Mouse (Mus musculus) yolk sac, embryonic 10.5 days (tissue): ENCODE results near the gene Agtpbp1.
A peak's percentile ranks its signal among the peaks of the same experiment; 100 is the strongest.

Experiments
- DNase-seq: peaks from one replicate; pipeline ENCODE4 v3.0.0-alpha.2; 2017; ENCODE audit warnings: low spot score

Agtpbp1 gene

DNA sequence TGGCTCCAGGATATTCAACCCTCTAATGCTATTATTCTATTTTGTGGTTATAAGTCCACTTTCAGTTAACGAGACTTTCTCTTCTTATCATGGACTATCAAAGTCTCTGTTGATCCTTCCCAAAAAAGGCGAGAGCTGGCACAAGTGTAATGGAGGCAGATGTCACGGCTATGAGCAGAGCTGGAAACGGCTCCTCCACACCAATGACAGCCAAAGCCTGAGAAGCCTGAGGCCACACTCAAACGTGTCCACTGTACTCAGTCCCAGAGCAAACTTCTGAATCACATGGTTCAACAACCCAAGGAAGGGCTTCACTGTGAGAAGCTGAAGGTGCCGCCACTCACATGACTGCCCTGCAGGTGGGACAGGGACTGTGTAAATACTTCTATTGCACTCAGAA is 51.7 kb downstream of the Agtpbp1 start:
- DNase-seq = no peak

DNA sequence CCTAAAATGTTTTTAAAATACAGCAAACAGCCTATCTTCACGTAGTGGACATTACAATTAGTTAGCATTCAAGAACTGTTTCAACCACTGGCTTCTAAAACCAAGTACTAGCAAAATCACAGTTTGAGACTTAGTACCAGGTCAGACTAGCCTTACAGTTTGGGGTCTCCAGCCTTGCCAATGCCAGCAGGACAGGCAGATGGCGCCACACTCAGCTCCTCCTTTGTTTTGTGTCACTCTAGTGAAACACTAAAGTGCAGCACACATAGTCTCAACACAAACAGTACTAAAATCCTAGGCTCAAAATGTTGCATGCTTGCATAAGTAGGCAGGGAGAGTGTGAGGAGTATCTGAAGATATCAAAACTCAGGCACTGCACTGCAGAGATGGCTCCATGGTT is 53.8 kb downstream of the Agtpbp1 start:
- no peak for DNase-seq

DNA sequence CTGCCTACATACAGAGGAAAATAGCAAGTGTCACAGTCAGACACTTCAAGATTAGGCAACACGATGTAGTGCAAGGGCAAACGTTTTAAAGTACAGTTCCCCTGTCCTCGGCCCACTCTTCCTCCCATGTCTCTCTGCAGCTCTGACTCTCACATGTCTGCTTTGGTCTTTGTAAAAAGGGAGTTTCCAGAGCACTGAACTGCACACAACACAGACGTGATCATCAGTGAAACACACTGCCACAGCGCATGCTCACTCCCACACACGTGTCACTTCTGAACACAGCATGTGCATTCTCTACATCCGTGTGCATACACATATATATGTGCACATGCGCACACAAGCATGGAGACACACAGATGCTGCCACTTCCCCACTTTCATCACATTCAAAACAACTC is 54.5 kb downstream of the Agtpbp1 start:
- no peak for DNase-seq

DNA sequence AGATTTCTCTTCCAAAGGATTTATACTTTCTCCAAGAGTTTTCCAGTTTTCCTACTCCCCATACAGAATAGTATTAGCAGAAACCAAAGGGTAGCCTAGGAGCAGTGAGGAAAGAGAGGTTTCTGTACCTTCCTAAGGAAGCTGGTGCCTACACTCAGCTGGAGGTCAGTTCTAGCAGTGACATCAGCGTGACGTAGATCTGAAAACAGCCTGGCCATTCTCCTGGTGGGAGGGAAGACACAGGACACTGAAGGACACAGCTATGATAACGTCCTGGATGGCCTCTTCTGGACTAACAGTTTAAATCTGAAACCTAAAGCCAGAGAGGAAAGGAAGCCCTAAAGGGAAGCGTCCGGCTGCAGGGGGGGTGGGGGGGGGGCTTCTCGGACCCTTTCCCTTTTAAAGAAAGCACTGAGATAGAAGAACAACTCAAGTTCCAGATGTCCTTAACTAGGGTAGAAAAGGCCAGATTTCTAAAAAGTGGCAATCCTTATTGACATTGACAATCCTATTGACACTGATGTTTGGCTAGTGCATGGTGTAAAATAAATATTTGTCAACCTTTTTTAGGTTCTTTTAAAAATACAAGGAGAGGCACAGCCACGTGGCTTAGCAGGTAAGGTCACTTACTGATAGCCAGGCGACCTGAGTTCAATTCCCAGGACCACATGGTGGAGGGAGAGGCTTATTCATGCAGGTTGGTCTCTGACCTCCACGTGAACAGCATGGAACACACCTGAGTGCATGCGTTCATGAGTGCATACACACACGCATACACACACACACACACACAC is 63.6 kb downstream of the Agtpbp1 start:
- no peak for DNase-seq

DNA sequence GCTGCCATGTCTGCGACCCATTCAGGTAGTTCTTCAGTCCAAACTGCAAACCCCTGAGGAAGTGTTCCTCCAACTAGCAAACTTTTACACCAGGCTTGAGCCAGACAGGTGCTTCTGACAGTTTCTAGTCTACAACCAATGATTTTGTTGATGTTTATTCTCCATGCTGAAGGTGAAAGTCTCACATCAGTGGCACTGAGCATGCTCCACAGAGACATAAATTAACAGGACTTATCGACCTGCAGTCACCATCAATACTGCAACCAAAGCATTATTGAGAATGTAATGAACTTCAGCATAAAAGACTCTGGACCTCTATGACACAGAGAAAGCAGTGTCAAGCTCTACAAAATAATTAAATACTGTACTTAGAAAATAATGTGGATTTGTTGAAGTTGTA is 64.2 kb downstream of the Agtpbp1 start:
- DNase-seq = no peak

DNA sequence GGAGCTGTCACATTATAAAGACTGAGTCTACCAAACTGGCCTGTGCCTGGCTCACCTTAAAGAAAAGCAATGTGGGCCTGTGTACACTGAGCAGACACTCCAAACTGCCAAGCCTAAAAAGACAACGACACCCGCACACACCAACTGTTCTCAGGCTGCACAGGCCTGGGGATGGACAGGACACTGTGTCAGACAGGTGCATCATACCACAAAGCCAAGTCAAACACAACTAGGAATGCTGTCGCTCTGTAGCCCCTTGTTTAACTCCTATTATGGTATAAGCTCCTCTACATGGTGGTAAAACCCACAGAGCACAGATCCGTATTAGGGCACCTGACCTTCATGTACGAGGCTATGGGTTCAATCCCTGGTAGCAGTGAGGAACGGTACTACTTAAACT is 65.5 kb downstream of the Agtpbp1 start:
- no peak for DNase-seq

DNA sequence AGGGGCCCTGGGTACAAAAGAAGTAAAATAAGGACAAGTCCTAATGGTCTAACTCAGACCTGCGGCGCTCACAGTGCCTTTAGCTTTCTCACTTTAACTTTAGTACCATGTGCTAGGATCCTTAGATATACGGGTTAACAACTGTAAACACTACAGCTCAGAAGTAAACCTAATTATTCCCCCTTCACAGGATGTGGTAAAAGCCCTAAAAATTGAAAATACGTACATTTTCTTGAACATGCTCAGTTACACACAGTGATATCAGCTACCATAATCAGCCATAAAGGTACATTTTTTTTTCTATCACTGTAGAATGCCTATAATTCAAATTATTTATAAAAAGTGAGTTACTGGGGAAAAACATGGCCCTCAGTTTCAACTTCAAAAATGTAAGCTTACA is 67.0 kb downstream of the Agtpbp1 start:
- DNase-seq = no peak

DNA sequence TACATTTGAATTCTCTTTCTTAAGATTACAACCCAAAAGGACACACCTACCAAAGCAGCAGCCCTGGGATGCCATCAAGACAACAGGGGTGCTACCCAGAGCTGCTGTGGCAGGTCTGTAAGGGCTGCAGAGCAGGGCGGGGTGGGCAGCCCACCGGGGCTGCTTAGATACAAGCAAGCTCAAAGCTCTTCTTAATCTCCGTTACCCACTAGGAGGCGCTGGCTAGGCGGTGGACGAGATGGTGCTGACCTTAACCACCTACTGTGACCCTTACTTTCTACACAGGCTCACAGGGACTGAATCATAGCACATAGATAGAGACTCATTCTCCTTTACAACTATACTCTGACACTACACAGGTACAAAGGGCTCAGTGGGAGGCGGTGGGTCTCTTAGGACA is 70.0 kb downstream of the Agtpbp1 start:
- DNase-seq = peak; percentile 16

DNA sequence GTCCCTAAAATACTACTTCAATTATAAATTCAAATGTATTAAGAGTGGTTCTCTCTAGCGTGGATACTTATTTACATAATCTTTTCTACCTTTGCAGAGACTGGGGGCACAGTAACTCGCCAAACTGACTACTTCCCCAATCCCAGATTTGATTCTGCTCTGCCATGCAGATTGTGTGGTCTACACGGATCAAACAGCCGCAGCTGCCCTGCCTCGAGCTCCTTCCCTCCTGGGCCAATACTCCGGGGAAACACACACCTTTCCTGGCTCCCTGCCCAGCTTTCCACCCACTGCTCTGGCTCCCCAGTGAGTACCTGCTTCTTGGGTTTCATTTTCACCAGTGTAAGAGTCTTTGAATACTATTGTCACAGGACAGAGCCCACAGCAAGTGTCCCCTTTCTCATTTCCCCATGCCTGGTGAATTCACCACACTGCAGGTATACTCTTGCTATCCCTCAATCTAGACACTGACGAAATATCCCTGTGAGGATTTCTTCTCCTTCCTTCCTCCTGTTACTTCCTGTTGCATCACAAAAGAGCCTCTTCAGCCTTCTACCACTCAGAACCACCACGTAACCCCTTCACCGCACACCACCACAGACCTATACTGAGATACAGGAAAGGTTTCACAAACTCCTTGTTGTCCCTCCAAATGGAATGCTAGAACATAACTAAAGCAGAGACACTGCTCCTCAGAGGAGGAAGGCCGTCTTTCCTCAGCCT is 75.2 kb downstream of the Agtpbp1 start:
- no peak for DNase-seq

DNA sequence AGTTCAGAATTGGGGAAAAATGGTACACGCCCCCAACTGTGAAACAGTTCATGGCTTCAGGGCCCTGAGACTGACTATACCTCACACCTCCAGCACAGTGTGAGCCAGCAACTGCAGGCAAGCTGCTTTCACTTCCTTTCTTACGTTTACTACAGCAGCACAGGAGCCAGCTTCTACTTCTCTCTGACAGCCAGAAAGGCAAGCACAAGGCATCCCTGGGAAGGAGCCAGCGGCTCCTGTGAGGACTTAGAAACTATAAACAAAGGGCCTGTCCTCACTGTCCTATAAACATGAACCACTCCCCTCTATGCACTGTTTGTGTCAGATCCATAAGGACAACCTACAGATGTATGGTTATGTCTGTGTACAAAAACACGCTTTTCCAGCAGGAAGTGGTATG is 76.4 kb downstream of the Agtpbp1 start:
- no peak for DNase-seq

DNA sequence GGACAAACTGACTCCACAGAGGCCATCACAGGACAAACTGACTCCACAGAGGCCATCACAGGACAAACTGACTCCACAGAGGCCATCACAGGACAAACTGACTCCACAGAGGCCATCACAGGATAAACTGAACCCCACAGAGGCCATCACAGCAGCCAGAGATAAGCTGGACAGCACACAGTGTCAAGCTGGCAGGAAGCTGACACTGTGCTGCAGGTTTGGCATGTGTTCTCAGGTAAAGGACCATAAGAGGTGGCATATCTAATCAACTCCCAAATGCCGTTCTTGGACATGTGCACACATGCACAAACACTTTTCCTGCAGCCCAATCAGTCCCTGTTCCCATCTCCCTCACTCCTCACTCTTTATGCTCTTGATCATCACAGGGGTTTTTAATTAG is 78.6 kb downstream of the Agtpbp1 start:
- DNase-seq = no peak

DNA sequence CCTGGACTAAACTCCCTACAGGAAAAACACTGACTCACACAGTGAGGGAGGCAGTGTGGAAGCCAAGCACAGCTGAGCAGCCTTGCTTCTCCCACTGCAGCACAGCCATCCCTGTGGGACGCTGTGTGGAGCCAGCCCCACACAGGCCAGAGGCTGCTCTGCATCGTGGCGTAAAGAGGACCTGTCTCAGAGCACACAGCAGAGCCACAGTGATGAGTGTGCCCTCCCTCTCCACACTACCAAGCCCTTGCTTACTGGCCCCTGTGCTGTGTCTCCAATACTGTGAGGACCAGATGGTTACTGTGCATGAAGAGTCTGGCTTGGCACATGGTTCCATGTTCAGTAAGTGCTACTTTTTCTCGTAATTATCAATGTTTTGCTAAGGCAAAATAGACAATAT is 79.2 kb downstream of the Agtpbp1 start:
- DNase-seq = no peak

DNA sequence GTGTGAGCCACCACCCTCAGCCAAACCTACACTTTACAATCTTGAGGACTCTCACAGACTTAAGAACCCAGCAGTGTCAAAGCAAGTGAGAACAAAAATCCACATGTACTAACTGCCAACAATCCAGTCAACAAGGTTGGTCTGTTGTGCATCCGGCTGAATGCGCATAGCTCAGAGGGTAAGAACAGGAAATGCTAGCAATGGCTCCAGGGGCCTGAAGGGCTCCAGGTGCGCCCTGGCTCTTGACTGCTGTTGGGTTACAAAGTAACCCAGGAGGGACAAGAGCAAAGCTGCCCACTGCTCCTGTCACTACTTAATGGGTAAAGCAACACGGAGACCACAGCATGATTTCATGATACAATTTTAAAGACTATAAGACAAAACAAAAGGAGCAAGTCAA is 81.4 kb downstream of the Agtpbp1 start:
- DNase-seq = no peak

DNA sequence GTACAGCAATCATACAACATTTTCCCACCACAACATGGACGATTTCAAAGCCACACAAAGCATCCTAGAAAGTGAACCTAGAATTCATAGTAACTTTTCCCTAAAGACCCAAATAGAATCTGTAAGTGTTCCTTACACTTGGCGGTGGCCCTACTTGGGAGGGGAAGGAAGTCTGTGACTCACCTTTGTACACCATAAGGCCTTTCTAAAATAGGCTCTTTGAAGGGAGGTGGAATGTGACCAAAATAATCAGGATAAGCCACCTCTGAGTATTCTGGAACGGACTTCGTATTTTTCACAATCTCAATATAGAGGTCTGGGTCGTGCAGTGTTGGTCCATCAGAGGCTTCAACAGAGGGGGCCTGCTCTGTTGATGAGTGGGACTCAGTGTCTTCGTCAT is 85.2 kb downstream of the Agtpbp1 start:
- DNase-seq = no peak

DNA sequence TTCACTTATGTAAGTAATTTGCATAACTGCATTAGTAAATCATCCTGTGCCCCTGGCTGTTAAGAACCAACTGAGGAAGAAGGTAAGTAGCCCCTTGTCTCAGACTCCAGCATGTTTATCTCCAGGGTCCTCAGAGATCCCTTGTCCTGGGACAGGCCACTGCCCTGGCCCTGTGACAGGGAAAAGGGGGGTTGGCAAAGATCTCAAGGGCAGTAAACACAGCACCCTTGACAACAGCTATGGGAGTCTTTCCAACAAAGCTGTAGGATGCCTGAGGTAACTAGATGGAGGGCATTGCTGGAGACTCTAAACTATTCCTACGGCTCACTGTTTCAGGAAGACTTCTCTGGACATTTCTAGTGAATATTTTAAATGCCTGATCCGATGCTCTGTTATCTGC is 85.7 kb downstream of the Agtpbp1 start:
- DNase-seq = no peak

DNA sequence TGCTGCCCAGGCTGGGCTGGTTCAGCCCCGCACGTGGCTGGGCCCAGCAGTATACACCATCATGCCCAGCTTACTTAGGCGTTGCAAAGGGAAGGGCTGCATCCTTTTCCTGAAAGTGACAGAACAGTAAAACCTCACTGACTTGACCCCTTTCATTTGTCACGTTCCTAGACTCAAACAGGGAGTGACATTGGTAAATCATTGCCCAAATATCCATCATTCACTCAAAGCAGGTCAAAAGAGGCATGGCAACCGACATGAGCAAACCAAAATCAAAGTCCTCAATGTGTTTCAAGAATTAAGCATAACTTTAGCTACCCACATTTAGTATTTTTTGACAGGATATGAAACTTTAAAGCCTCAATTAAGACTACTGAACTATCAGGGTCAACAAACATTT is 86.8 kb downstream of the Agtpbp1 start:
- DNase-seq = no peak

DNA sequence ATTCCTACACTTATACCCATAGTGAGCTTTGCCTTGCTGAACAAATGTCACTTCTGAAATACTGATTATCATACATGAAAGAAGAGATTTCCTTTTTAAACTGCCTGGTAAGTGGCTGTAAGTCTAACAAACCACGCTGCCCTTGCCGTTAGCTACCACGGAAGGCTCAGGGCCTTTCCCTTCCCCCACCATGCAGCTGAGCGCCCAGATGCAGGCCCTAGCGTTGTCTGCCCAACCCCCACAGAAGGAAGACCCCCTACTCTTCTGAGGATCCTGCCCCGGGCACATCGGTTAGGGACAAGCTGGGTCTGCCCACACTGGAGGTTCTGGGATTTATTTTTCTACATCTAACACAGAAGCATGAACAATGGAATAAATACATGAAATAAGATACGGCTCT is 89.2 kb downstream of the Agtpbp1 start:
- DNase-seq = no peak

DNA sequence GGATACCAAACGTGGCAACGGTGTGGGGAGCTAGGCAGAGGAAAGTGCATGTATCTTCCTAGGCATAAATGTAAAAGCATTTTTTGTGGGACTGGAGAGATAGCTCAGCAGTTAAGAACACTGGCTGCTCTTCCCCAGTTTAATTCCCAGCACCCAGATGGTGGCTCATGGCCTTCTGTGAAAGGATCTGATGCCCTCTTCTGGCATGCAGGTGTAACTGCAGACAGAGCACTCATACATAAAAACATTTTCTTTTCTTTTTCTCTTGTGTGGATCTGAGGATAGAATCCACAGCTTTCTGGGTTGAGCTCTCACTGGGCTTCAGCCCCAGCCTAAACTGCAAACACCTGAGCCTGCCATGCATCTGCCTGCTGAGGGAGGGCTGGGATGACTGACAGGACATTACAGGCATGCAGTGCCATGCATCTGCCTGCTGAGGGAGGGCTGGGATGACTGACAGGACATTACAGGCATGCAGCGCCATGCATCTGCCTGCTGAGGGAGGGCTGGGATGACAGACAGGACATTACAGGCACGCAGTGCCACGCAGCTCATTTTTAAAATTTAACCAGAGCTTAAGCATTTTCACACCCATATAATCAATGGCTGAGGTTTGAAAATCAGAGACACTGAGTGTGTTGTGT is 90.3 kb downstream of the Agtpbp1 start:
- no peak for DNase-seq

DNA sequence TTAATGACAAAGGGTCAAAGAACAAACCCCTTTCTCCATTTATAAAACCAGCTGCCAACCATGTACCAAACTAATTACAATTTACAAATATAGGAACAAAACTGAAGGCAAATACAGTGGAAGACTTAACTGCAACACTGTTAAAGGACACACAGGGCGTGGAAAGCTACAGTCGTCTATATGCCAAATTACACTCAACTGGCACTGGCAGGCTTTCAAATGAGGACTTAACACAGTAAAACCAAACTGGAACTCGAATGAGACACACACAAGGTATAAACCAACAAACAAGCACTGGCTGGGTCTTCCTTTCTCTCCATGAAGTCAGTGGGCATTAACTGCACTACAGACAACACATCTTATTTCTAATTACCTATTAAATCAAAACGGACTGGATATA is 94.3 kb downstream of the Agtpbp1 start:
- DNase-seq = no peak

DNA sequence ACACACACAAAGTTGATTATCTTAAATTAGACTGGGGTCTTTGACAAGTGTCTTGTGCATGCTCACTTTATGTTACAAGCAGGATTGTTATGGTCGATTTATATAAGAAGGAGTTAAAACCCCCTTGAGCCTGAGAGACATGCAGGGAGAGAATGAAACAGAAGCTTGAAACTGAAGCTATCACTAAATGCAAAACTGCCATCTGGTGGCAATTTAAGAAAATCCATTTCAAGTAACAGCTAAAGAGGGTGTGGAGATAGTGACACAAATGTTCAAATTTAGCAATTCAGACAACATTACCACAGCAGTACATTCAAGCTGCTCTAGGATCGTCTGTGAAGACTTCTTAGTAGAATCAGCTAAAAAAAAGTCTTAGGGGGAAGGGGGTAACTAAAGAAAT is 95.9 kb downstream of the Agtpbp1 start:
- no peak for DNase-seq

DNA sequence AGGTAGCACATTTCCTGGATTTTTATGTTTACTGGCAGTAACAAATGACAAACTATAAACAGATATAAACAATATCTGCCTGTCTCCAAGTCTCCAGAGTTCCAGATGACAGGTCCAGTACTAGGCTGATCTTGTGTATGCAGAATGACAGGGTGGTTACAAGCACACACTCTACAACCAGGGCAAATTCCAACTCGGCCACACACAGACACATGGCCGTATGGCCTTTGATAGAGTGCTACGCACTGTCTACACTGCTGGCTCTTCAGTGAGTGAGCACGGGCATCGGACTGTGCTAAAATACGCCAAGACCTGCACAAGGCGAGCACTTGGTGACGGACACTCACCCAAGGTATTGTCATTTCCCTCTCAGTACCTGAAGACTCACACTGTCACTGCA is 97.7 kb downstream of the Agtpbp1 start:
- no peak for DNase-seq

DNA sequence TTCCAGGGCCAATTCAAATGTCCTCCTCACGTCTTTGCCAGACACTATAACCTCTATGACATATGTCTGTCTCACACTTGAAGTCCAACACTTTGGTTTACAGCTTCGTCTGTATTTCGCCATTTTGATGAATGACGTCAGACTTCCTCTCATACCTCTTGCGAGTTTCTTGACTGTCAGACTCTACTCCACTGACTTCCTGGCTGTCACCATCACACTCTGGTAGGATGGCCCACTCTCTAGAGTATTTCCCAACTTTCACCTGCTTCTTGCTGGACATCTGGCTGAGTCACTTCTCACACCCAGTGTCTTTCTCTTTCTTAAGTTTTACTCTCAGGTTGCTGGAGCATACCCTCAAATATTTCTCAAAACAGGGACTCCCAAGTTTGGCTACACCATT is 98.8 kb downstream of the Agtpbp1 start:
- no peak for DNase-seq

DNA sequence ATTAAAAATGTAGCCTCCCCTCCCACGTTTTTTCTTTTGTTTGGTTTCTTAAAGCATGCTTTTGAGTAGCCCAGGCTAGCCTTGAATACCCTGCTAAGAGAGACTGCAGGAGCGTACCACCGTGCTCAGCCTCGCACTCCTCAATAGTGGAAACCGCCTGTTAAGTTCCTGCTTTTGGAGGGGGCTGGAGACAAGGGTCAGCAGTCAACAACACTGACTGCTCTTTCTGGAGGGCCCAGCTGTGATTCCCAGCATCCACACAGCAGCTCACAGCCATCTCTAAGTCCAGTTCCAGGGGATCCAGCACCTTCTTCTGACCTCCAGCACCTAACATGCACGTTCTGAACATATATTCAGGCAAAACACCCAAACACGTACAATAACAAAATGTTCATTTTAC is 99.6 kb downstream of the Agtpbp1 start:
- no peak for DNase-seq
